Mouse (Mus musculus): ENCODE measurements around the gene Arhgap45. TPM values are rescaled to one million over a fixed set of nuclear protein-coding genes. Genes with fewer than 3 reads are reported as not detected.
A peak's percentile ranks its signal among the peaks of the same experiment; 100 is the strongest.

Arhgap45 gene
- total RNA-seq, 4 experiments from 2014 or later: 6.4 to 10.6 (median 8.5) TPM

GRCm38 (mm10) chr10:80016931-80017330, 478 bp downstream of the Arhgap45 start:
- DNase-seq: no peak

DNA sequence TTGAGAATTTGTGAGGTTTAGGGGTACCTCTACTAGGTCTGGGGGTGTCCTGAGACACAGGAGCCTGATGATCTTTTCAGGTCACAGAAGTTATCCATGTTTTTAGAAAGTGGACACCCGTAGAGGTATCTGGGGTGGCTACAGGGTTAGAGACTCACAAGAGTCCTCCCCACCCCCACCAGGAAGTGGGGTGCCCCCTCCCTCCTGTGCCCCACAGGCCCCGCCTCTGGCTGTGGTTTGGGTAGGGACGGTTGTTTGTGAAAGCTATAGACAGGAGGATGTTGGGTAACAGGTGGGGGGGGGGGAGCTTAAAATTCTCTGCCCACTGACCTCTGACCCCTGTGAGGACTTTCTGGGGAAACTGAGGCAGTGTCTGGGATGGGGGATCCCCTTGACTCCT, 908 bp downstream of the Arhgap45 start:
- no peak for DNase-seq

- DNase-seq: no peak
Observed at GRCm38 (mm10) chr10:80017771-80018170, 1.3 kb downstream of the Arhgap45 start.

DNA sequence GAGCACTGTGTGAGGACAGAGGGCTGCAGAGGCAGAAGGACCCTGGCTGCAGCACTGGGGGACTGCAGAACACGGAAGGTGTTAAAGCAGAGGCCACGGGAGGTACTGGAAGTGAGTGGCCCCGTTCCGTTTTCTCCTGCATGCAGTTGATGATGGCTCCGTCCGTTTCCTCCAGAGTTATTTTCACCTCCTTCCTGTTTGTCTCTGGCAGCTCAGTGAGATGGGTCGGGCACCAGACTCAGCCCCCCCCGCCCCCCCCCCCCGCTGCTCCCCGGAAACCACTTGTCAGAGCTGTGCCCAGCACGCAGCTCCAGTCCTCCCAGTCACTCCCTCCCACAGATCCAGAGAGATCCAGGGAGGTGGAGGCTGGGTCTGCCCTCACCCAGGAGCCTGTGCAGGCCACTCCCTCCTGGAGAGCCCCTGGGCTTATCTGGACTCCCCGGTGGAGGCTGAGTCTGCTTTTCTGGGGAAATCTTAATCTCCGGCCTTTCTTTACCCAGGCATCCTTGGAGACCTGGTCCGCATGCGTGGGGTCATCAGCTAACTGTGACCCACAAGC, 2.4 kb downstream of the Arhgap45 start:
- no peak for DNase-seq

GRCm38 (mm10) chr10:80019471-80020131, 3.1 kb downstream of the Arhgap45 start:
- DNase-seq: no peak

DNA sequence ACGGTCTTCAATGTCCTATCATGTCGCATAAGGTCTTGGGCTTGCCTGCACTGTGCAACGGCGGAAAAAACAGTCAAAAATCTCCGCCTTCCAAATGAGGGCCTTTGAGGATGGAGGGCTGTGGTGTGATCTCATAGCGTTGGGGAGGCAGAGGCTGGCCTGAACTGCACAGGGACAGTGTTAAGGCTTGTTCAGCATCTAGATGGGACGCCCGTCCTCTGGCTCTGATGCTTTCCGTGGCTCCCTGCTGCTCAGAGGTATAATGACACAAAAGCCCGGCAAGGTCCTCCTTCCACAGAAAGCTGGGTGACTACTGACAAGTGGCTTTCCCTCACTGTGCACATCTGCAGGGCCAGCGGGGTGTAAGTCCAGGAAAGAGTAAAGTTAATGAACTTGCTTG, 3.7 kb downstream of the Arhgap45 start:
- DNase-seq: no peak

DNA sequence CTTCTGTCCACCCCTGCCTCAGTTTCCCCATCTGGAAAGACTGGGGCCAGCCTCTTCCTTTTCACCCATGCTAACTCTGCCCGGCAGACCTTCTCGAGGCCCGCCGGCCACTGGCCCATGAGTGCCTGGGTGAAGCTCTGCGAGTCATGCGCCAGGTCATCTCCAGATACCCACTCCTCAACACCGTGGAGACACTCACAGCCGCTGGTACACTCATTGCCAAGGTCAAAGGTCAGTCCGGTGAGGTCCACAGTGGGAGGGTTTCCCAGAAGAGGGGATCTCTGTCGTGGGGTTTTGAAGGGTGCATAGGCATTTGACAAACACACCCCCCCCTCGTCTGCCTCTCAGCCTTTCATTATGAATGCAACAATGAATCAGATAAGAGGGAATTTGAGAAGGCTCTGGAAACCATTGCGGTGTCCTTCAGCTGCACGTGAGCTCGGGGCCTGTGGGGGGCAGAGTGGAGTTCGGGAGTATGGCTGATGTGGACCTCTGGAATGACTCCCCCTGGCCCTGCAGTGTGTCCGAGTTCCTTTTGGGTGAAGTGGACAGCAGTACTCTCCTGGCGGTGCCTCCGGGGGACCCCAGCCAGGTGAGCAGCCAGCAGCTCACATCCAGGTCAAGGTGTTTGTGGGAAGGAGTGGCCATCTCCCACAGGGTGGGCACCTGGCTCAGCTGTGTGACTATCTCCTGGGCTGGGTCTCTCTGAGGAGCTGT, 4.3 kb downstream of the Arhgap45 start:
- DNase-seq: no peak

DNA sequence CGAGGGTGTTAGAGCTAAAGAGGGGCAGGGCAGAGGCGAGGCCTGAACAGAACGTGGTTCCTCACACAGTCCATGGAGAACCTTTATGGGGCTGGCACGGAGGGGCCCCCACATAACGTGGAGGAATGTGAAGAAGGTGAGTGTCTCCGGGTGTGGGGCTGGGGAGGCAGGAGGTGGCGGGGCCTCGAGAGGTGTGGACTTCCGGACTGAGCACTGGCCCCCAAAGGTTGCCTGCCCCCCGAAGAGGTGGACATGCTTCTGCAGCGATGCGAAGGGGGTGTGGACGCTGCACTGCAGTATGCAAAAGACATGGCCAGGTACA, 4.8 kb downstream of the Arhgap45 start:
- no peak for DNase-seq

DNA sequence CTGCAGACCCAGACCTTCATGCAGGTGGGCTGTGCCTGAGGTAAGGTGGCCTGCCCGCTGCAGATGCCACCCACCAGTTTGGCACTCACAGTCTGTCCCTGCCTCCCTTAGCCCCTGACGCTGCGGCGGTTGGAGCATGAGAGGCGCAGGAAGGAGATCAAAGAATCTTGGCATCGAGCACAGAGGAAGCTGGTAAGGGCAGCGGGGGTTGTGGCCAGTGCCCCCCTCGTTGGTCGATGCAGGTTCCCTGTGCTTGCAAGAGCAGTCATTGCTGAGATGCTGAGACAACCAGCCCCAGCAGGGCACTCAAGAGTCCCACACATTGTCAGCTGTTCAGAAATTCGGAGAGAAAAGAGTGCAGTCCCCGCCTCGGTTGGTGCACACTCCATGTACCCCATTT, 5.7 kb downstream of the Arhgap45 start:
- no peak for DNase-seq

GRCm38 (mm10) chr10:80022806-80023205, 6.4 kb downstream of the Arhgap45 start:
- DNase-seq: no peak

GRCm38 (mm10) chr10:80023758-80024157, 7.3 kb downstream of the Arhgap45 start:
- DNase-seq: no peak

- no peak for DNase-seq
Observed at GRCm38 (mm10) chr10:80024229-80025043, 8.0 kb downstream of the Arhgap45 start.

- no peak for DNase-seq
Observed at GRCm38 (mm10) chr10:80025044-80025347, 8.5 kb downstream of the Arhgap45 start.

DNA sequence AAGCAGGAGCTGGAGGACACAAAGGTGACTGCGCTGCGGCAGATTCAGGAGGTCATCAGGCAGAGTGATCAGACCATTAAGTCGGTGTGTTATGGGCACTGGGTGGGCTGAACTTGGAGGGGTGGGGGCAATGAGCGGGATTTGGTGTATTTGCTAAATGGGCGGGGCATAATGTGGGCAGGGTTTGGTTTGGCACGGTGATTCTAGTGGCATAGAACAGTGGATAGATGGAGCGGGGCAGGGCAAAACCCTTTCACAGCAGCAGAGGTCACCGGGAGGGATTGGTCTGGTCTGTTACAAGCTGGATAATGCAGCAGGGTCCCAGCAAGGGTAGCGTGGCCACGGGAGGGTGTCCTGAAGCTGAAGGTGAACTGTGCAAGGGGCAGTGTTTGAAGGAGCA, 9.0 kb downstream of the Arhgap45 start:
- no peak for DNase-seq

DNA sequence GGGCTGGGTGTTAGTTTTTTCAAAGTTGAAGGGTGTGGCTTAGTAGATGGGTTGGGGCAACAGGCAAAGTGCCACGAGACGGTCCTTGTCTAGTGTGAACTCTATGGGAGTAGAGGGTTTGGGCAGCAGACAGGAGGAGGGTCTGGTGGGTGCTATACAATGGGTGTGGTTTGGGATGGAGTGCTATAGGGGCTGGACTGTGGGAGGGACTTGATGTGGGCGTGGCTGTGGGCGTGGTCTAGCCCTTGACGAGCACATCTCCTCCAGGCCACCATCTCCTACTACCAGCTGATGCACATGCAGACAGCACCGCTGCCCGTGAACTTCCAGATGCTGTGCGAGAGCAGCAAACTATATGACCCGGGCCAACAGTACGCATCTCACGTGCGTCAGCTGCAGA, 9.4 kb downstream of the Arhgap45 start:
- DNase-seq: no peak

GRCm38 (mm10) chr10:80027681-80028520, 11.4 kb downstream of the Arhgap45 start:
- DNase-seq: no peak

DNA sequence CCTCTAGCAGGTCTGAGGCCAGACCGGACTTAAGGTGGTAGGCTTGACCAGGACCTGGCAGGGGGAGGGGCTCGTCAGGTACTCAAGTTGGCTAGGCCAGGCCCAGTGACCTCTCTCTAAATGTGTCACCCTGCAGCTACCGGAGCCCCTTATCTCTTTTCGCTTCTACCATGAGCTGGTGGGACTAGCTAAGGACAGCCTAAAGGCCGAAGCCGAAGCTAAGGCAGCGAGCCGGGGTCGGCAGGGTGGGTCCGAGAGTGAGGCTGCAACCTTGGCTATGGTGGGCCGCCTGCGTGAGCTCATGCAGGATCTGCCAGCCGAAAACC, 12.0 kb downstream of the Arhgap45 start:
- DNase-seq: no peak

- no peak for DNase-seq
Observed at GRCm38 (mm10) chr10:80030191-80030590, 13.7 kb downstream of the Arhgap45 start.

DNA sequence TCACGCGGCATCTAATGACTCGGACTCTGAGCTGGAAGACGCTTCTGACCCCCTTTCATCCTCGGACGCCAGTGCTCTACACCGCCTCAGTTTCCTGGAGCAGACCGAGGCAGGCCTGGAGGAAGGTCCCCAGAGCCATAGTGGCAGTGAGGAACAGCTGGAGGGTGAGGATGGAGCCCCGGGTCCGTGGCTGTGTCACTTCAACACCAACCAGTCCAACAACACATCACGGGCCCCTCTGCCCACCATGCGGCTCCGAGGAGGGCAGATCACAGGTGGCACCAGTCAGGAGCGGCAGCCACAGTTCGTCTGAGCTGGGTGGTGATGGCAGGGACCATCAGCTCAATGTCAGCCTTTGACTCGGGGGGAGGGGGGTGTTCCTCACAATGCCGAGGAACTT, 14.3 kb downstream of the Arhgap45 start:
- DNase-seq: no peak

GRCm38 (mm10) chr10:80032799-80033480, 16.5 kb downstream of the Arhgap45 start:
- peak; percentile 70 for DNase-seq

DNA sequence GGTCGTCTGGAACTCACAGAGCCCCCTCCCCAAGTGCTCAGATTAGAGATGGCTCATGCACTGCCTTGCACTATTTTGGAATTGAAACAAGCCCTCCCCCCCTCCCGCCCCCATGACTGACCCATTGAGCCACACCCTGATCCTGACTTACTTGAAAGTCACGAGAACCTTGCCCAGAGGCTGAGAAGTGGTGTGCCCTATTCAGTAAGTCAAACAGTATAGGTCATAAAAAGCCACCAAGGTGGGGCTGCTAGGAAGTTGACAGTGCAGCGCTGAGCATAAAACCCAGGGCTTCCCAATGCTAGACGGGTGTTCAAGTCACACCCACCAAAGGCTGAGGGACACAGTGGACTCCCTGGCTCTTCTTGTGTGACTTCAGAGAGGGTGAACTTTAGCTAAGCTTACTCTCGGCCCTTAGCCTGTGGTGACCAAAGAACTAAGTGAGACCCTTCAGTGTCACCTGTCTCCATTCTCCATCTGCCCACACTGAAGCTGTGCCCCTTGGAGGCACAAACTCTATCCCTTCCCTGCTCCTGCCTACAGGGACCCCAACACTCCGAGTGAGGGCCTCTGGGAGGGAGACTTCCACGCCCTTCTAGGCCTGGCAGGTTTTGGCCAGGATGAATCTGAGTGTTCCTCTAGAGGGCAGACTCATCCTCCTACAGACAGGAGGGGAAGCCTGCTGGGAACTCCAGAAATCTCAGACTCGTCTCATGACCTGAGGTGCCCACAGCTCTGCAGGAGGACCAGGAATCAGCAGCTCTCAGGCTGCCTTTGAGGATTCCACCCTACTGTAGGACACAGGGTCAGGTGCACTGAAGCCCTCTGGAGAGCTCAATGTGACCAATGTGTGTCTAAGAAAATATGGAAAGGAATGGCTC, 17.3 kb downstream of the Arhgap45 start:
- DNase-seq: no peak

Measured in adrenal gland, adult 8-10 months (tissue).